Mouse (Mus musculus) adrenal gland, adult 8-10 months (tissue): ENCODE measurements at regions not wholly inside any gene's neighbourhood (a gene's known extent, or its start where the extent isn't known, plus 50 kb on each side); places are given as distances from the start of the nearest gene placed in this dataset.
A peak's percentile ranks its signal among the peaks of the same experiment; 100 is the strongest.

ENCODE experiments used
- DNase-seq: peaks from one replicate; pipeline ENCODE4 v3.0.0; 2022

DNA sequence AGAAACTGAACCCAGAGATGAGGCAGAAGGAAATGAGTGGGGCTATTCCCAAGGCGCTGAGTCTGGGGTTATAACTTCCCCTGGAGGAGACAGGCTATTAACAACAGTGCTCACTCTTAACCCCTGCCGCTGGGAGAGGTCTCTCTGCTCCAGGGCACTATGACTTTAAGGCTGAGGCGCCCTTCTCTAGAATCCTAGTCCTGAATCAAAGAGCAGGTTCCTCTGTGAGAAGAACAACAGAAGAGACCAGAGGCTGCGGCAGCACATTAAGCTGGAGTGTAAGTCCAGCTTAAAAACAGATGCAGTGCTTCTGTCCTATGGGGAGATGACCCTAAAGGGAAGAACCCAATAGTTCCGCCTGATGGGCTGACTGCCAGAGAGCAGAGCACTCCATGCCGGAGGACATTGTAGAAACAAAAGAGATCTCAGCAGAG is 173.4 kb upstream of the Klf7 start:
- no peak for DNase-seq

DNA sequence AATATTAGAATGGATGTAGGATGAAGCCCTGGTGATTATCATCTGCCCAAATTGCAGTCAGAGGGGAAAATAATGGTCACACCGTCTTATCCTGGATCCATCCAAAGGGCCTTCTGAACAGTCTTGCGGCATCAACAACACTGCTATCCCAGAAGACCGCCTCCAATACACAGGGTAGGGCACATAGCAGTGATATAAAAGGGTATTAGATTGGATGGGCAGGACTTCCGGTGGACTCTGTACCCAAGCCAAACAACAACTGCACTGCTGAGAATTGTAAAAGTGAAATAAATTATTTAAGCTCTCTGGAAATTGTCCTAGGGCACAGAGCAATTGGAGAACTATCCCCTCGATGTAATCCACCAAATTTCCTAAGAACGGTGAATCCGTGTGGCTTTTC is 173.0 kb upstream of the Klf7 start:
- DNase-seq: no peak

DNA sequence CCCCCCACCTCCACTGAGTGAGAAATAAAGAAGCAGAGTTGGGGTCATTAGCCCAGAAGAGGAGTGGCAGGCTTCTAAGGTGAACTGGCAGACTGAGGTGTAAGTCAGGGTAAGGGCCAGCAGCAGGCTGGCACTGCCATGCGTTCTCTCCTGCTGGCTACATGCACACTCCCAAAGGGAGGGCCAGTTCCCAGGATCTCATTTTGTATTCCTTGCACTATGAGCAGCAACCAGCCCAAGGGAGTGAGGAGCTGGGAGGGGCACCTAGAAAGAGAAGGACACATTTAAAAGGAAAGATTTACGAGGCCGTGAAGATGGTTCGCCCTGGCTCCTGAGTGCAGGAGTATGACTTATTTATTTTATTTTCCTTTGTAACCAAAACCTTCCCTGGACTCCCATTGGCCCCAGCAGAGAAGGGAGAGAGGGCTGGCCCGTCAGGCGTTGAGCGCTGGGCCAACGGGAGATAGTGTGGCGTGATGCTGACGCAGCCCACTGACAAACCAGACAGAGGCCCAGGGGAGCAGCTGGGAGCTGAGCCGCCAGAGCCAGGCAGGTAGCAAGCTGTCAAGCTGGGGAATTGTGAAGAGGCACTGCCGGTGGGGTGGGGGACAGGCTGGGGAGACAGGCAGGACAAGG is 166.8 kb upstream of the Klf7 start:
- no peak for DNase-seq

DNA sequence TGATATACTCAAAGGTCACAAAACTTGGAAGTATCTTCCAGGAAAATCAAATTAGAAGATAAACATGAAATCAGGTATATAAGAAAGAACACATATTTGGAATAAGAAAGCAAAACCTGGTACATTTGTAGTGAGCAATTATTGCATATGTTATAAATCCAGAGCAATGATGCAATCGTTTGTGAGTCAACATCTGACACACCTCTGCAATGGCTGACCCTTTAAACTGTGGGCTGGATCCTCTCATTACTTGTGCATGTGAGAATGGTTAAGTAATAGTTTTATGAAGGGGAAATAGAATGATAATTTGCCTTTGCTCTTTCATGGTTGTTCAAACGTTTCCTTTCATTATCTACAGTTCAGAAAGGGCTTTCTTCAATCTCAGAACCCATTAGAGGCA is 165.0 kb upstream of the Klf7 start:
- no peak for DNase-seq

DNA sequence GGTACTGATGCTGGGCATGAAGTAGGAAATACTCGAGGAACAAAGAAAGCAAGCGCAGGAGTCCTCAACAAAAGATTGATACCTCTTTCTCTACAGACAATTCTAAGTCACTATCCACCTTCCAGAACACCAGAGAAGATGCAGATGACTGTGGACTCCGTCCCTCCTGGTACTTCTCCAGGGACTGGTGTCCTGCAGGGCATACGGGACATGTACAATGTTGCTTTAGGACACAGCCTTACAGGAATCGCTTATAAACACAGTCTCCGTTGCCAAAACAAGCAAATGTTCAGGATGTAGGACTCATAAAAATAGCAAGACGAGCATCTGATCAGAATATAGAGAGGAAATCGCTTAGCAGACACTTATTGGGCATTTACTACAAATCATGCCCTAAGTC is 162.6 kb upstream of the Klf7 start:
- DNase-seq: no peak

DNA sequence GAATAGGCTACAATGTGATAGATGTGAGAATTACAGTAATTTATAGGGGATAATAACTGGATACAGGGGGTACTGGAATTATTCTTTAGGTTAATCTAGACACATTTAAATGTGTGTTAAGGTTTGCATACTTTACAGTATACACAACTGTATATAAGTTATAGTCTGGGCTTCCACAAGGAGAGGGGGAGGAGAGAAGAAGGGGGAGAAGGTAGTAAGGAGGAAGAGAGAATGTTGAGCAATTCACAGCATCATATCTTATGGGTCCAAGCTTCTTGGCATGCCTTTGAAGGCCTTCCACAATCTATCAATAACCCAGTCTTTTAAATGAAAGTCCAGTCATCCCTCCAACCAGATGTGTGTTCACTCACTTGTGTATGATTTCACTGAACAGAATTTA is 153.8 kb upstream of the Klf7 start:
- no peak for DNase-seq

GRCm38 (mm10) chr1:64275086-64275802 is 153.2 kb upstream of the Klf7 start:
- no peak for DNase-seq

DNA sequence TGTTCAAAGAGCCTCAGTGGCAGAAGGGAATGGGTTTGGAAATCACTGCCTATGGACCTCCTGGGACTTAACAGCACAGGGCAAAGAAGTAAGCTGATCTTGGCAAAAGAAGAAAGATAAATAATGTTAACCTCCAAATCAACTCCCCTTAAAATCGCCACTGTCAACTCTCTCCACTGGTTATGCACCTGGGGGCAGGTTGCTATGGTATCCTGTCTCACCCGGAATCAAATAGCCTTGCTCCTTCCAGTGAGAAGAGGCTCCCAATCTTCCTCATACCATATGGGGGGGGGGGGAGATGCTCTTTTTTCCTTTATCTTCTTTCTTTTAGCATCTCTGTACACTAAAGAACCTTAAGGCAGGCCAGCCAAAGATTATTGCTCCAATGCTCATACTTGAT is 135.2 kb upstream of the Klf7 start:
- no peak for DNase-seq

DNA sequence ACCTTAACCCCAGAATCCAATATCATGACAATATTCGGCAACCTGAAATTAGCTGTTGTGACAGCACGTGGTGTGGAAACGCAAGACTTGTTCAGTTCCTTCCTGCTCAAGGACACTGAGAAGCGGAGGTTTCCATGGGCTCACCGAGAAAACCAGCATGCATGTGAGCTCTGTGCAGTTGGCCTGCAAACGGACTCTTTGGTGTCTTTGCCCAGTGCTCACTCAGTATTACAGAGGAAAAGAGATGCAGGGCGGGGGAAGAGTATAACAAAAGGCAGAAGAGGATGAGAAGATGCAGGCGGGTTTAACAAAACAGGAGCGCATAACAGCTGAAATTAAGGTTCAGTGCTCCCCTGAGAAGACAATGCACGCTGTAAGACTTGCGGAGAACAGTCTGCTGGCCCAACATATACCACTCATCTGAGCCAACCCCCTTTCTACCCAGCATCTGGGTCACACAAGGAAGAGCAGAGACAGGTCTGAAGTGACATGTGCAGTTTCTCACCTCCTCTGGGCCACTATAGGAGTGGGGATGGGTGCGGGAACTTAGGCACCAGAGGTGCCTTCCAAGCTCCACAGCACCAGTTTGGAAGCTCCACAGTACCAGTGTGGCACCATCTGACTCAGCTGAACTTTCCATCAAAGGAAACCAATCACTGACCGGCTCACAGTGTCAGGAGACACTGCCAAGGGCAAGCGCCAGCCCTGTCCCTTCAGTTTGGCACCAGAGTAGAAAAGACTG is 133.6 kb upstream of the Klf7 start:
- peak; percentile 26 for DNase-seq

DNA sequence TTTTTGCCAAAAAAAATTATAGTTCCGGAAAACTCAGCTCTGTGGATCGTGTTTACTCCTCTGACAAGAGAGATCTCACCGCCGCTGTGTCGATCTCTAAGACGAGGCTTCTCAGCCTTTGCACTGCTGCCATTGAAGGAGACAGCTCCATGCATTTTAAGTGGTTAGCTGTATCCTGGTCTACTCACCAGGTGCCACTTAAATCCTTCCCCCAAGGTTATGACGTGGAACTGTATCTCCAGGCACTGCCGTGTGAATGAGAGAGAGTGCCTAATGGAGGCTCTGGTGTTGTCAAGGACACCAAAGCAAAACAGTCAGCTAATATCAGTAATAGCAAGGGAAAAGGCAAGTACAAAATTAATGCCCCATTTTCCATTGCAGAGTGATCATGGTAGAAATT is 132.6 kb upstream of the Klf7 start:
- no peak for DNase-seq

GRCm38 (mm10) chr1:64253996-64254395 is 131.9 kb upstream of the Klf7 start:
- DNase-seq: no peak

GRCm38 (mm10) chr1:64242401-64242800 is 120.3 kb upstream of the Klf7 start:
- no peak for DNase-seq

- no peak for DNase-seq
These were observed 107.6 kb upstream of the Klf7 start for GRCm38 (mm10) chr1:64229654-64230053.

DNA sequence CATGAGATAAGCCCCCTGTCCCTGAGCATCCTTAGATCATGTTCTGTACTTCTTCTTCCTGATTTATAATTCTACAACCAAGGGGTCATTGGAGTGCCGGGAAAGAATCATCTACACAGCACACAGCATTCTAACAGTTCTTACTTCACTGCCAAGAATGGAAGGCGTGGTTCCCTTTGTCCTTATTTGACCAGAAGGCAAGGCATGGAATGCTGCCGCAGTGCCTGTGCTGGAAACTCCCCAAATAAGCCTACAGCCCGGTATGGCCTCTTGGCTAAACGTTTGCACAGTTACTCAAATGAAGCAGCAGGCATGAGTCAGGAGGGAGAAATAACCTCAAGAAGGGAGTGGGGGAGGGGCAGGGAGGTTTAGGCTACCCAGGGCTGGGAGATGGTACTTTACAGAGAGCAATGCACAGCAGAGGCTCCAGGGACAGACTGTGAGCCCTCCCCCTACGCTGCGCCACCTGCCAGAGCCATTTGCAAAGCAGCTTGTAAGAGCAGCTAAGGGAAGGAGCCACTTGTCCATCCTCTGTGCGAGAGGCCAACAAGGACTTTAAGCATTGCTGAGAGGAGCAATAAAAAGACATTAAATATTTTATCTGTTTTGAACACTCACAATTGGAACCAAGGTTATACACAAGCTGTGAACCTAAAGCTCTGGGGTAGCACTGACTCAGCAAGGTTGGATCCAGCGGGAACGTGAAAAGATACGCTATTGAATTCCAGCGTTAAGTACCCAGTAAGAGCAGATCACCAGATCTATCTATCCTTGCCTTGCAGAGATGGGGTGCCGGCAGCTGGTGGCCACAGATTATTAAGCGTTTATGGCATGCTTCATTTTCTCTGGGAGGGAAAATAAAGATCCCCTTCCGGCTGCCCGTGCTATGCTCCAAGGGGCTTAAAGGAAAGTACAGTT is 104.2 kb upstream of the Klf7 start:
- peak; percentile 24 for DNase-seq

- no peak for DNase-seq
These were observed 102.0 kb upstream of the Klf7 start for GRCm38 (mm10) chr1:64223779-64224687.

GRCm38 (mm10) chr1:64222475-64222874 is 100.4 kb upstream of the Klf7 start:
- DNase-seq: no peak

GRCm38 (mm10) chr1:64220486-64220885 is 98.4 kb upstream of the Klf7 start:
- DNase-seq: no peak

DNA sequence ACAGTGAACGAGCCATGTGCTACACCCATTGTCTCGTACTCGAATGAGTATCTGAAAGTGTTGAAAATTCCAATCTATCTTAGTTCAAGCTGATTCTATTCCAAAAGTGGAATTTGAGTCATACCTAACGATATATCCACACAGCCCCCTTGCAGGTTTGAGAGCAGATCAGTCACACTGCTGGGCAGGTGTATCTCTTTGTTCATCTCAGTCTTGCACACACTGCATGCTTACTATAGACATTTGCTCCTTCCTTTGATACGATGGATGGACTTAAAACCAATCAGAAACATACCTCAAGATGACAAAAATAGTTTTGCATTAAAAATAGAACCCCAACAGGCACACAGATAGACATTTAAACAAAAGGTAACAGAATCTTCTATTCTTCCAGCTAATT is 98.0 kb upstream of the Klf7 start:
- DNase-seq: no peak

GRCm38 (mm10) chr1:64215646-64216045 is 93.6 kb upstream of the Klf7 start:
- DNase-seq: no peak

GRCm38 (mm10) chr1:64209131-64209530 is 87.0 kb upstream of the Klf7 start:
- DNase-seq: no peak

GRCm38 (mm10) chr1:64200387-64201023 is 78.4 kb upstream of the Klf7 start:
- DNase-seq: no peak
